Mouse (Mus musculus): ENCODE results near the gene Ptges3. TPM values are rescaled to one million over a fixed set of nuclear protein-coding genes. Genes with fewer than 3 reads are reported as not detected.

The Ptges3 gene
- polyA plus RNA-seq, 1 experiment from 2014 or later, result 583 TPM

- H3K9ac ChIP-seq, result peak overlapping the region; percentile 94
- peak; percentile 86 for ATAC-seq
- H3K27me3 ChIP-seq, result no peaks in the 10 kb centered on the region
- peak overlapping the region; percentile 79 for H3K4me2 ChIP-seq
- no peaks in the 10 kb centered on the region for H3K36me3 ChIP-seq (ENCODE audit: poor library complexity, severe bottlenecking)
- peak overlapping the region; percentile 100 for H3K4me3 ChIP-seq
- peaks cover 48% of the 10 kb centered on the region for H3K4me1 ChIP-seq
- H3K9me3 ChIP-seq (replicated peaks), result no peaks in the 10 kb centered on the region
- peak overlapping the region; percentile 88 for H3K27ac ChIP-seq
- WGBS, result 0% methylated on average over 78 of the region's 86 CpGs
Measured at GRCm38 (mm10) chr10:128096693-128097586, 38.2 kb downstream of the Ptges3 start.

- WGBS, result under 1% methylated on average over 13 of the region's 13 CpGs
- Histone ChIP-seq H3K36me3 (ENCODE audit: poor library complexity, severe bottlenecking) (no peaks in the 10 kb centered on the region), H3K27ac (peak overlapping the region; percentile 88), H3K9ac (peak overlapping the region; percentile 94), H3K9me3 (replicated peaks) (no peaks in the 10 kb centered on the region), H3K4me2 (peak overlapping the region; percentile 79), H3K27me3 (no peaks in the 10 kb centered on the region), H3K4me3 (peak overlapping the region; percentile 100), H3K4me1 (peaks cover 44% of the 10 kb centered on the region)
- ATAC-seq, result no peak
Measured at GRCm38 (mm10) chr10:128097587-128097971, 38.8 kb downstream of the Ptges3 start.

- no peak for ATAC-seq
- peaks cover 60% of the 10 kb centered on the region for H3K36me3 ChIP-seq (ENCODE audit: poor library complexity, severe bottlenecking)
- 93% methylated on average over 4 of the region's 4 CpGs for WGBS
- no peaks in the 10 kb centered on the region for H3K4me1 ChIP-seq
- H3K4me2 ChIP-seq, result no peak overlapping the region
- no peak overlapping the region for H3K27ac ChIP-seq
- H3K9ac ChIP-seq, result no peak overlapping the region
- no peaks in the 10 kb centered on the region for H3K9me3 ChIP-seq (replicated peaks)
- no peaks in the 10 kb centered on the region for H3K27me3 ChIP-seq
- no peak overlapping the region for H3K4me3 ChIP-seq
Measured at GRCm38 (mm10) chr10:128110103-128110761, 51.5 kb downstream of the Ptges3 start.

GRCm38 (mm10) chr10:128111227-128111626 lies 52.5 kb downstream of the Ptges3 start:
- ATAC-seq, result no peak
- H3K9ac ChIP-seq, result no peak overlapping the region
- no peaks in the 10 kb centered on the region for H3K9me3 ChIP-seq (replicated peaks)
- H3K27me3 ChIP-seq, result no peaks in the 10 kb centered on the region
- H3K4me2 ChIP-seq, result no peak overlapping the region
- no peak overlapping the region for H3K4me3 ChIP-seq
- H3K36me3 ChIP-seq (ENCODE audit: poor library complexity, severe bottlenecking), result peaks cover 70% of the 10 kb centered on the region
- H3K27ac ChIP-seq, result no peak overlapping the region
- H3K4me1 ChIP-seq, result no peaks in the 10 kb centered on the region

- H3K4me2 ChIP-seq, result no peak overlapping the region
- no peak overlapping the region for H3K4me3 ChIP-seq
- no peak overlapping the region for H3K9ac ChIP-seq
- ATAC-seq, result no peak
- no peaks in the 10 kb centered on the region for H3K27me3 ChIP-seq
- WGBS, result 94% methylated on average over 7 of the region's 7 CpGs
- H3K4me1 ChIP-seq, result no peaks in the 10 kb centered on the region
- no peak overlapping the region for H3K27ac ChIP-seq
- peaks cover 95% of the 10 kb centered on the region for H3K36me3 ChIP-seq (ENCODE audit: poor library complexity, severe bottlenecking)
- no peaks in the 10 kb centered on the region for H3K9me3 ChIP-seq (replicated peaks)
Measured at GRCm38 (mm10) chr10:128123833-128124232, 65.1 kb downstream of the Ptges3 start.

- Histone ChIP-seq H3K27me3 (no peaks in the 10 kb centered on the region), H3K36me3 (ENCODE audit: poor library complexity, severe bottlenecking) (peaks cover 92% of the 10 kb centered on the region), H3K4me1 (no peaks in the 10 kb centered on the region), H3K9me3 (replicated peaks) (no peaks in the 10 kb centered on the region), H3K4me2 (no peak overlapping the region), H3K9ac (no peak overlapping the region), H3K4me3 (no peak overlapping the region), H3K27ac (no peak overlapping the region)
- no peak for ATAC-seq
- WGBS, result 98% methylated on average over 9 of the region's 9 CpGs
Measured at GRCm38 (mm10) chr10:128124831-128125230, 66.1 kb downstream of the Ptges3 start.

GRCm38 (mm10) chr10:128125951-128126350 lies 67.2 kb downstream of the Ptges3 start:
- peaks cover 90% of the 10 kb centered on the region for H3K36me3 ChIP-seq (ENCODE audit: poor library complexity, severe bottlenecking)
- no peak overlapping the region for H3K4me3 ChIP-seq
- H3K27ac ChIP-seq, result no peak overlapping the region
- ATAC-seq, result no peak
- no peaks in the 10 kb centered on the region for H3K27me3 ChIP-seq
- WGBS, result 94% methylated on average over 14 of the region's 14 CpGs
- no peak overlapping the region for H3K9ac ChIP-seq
- no peaks in the 10 kb centered on the region for H3K9me3 ChIP-seq (replicated peaks)
- H3K4me1 ChIP-seq, result no peaks in the 10 kb centered on the region
- H3K4me2 ChIP-seq, result no peak overlapping the region

MicroRNAs within 50 kb of the gene (microRNA counts, 519-probe panel; counts per million panel counts)
- 177 counts per million, percentile 53 among the panel's probes with 10 or more counts for microRNA mmu-miR-677

Small RNAs within 50 kb of the gene (microRNA-seq; reads per million reads assigned to microRNA genes)
- 11.0 reads per million, percentile 24 among the genes with 10 or more reads in this experiment for gene Mir677

Other genes starting within 250 kb of the Ptges3 start
- not detected in 2 replicates for gene Rdh19, start 209.0 kb upstream of the Ptges3 start, polyA plus RNA-seq (2015; fragmentation: Nextera tagmentation; extraction: Ambion mirVana)
- gene Rdh16f2, start 192.5 kb upstream of the Ptges3 start, polyA plus RNA-seq (2015; fragmentation: Nextera tagmentation; extraction: Ambion mirVana), result not detected in 2 replicates
- gene Rdh7, start 170.1 kb upstream of the Ptges3 start, polyA plus RNA-seq (2015; fragmentation: Nextera tagmentation; extraction: Ambion mirVana), result not detected in 2 replicates
- gene Sdr9c7, start 160.4 kb upstream of the Ptges3 start, polyA plus RNA-seq (2015; fragmentation: Nextera tagmentation; extraction: Ambion mirVana), result not detected in 2 replicates
- gene Hsd17b6, start 51.3 kb upstream of the Ptges3 start, polyA plus RNA-seq (2015; fragmentation: Nextera tagmentation; extraction: Ambion mirVana), result not detected in 2 replicates
- 97.9 and 98.0 TPM in 2 replicates for gene Prim1, start 43.8 kb upstream of the Ptges3 start, polyA plus RNA-seq (2015; fragmentation: Nextera tagmentation; extraction: Ambion mirVana)
- gene Naca, start 23.4 kb upstream of the Ptges3 start, polyA plus RNA-seq (2015; fragmentation: Nextera tagmentation; extraction: Ambion mirVana), result 715 and 810 TPM in 2 replicates
- 2,170 and 2,214 TPM in 2 replicates for gene Atp5b, start 24.3 kb downstream of the Ptges3 start, polyA plus RNA-seq (2015; fragmentation: Nextera tagmentation; extraction: Ambion mirVana)
- 11.6 and 12.6 TPM in 2 replicates for gene Baz2a, start 32.6 kb downstream of the Ptges3 start, polyA plus RNA-seq (2015; fragmentation: Nextera tagmentation; extraction: Ambion mirVana)
- 12.6 and 12.9 TPM in 2 replicates for gene Rbms2, start 121.3 kb downstream of the Ptges3 start, polyA plus RNA-seq (2015; fragmentation: Nextera tagmentation; extraction: Ambion mirVana)
- 0.48 and 1.3 TPM in 2 replicates for gene Gls2, start 135.5 kb downstream of the Ptges3 start, polyA plus RNA-seq (2015; fragmentation: Nextera tagmentation; extraction: Ambion mirVana)
- 17.9 and 19.1 TPM in 2 replicates for gene Spryd4, start 152.9 kb downstream of the Ptges3 start, polyA plus RNA-seq (2015; fragmentation: Nextera tagmentation; extraction: Ambion mirVana)
- 0.13 and 0.21 TPM in 2 replicates for gene Mip, start 166.9 kb downstream of the Ptges3 start, polyA plus RNA-seq (2015; fragmentation: Nextera tagmentation; extraction: Ambion mirVana)
- 52.9 and 62.1 TPM in 2 replicates for gene Timeless, start 173.1 kb downstream of the Ptges3 start, polyA plus RNA-seq (2015; fragmentation: Nextera tagmentation; extraction: Ambion mirVana)
- gene Apon, start 195.1 kb downstream of the Ptges3 start, polyA plus RNA-seq (2015; fragmentation: Nextera tagmentation; extraction: Ambion mirVana), result 0.27 and 0.33 TPM in 2 replicates
- gene Apof, start 209.7 kb downstream of the Ptges3 start, polyA plus RNA-seq (2015; fragmentation: Nextera tagmentation; extraction: Ambion mirVana), result 0.14 TPM in 1 of 2 replicates, not detected in the other
- 14.5 and 15.3 TPM in 2 replicates for gene Stat2, start 211.6 kb downstream of the Ptges3 start, polyA plus RNA-seq (2015; fragmentation: Nextera tagmentation; extraction: Ambion mirVana)
- not detected in 2 replicates for gene Il23a, start 239.8 kb downstream of the Ptges3 start, polyA plus RNA-seq (2015; fragmentation: Nextera tagmentation; extraction: Ambion mirVana)
- gene Pan2, start 244.4 kb downstream of the Ptges3 start, polyA plus RNA-seq (2015; fragmentation: Nextera tagmentation; extraction: Ambion mirVana), result 32.0 and 35.0 TPM in 2 replicates

All from forebrain, embryonic 13.5 days (tissue).